Mouse (Mus musculus) layer of hippocampus, postnatal 25 days (tissue): ENCODE measurements at regions not wholly inside any gene's neighbourhood (a gene's known extent, or its start where the extent isn't known, plus 50 kb on each side); places are given as distances from the start of the nearest gene placed in this dataset.

Experiments used
- DNase-seq, 2 experiments: peaks; one replicate each; pipeline ENCODE4 v3.0.0; 2022; ENCODE audit warnings: mixed read lengths in 2 of 2, low spot score in 1 of 2; ENCODE audit errors: extremely low spot score in 1 of 2

- DNase-seq: no peak
Measured at GRCm38 (mm10) chr1:69227864-69228263, 120.0 kb upstream of the Erbb4 start.

- DNase-seq: no peak
Measured at GRCm38 (mm10) chr1:69212896-69213500, 105.1 kb upstream of the Erbb4 start.

- no peak for DNase-seq
Measured at GRCm38 (mm10) chr1:69202745-69203144, 94.9 kb upstream of the Erbb4 start.

GRCm38 (mm10) chr1:69165202-69165601 is 57.3 kb upstream of the Erbb4 start:
- no peak for DNase-seq
